Mouse (Mus musculus): ENCODE results near the gene Uprt.

The Uprt gene
- long read RNA-seq, experiment 1, partial matches to known transcripts: 0 of 3 reads
- long read RNA-seq, experiment 1, other reads (novel, unspliced or antisense): 2 of 3 reads
- long read RNA-seq, experiment 2: 0 reads

- intact Hi-C loops (cut with DNase I): loop anchor here (10.0 kb wide), 1 partner anchor 298 kb away; no protein-coding TSS in a partner anchor
Measured at GRCm38 (mm10) chrX:104482572-104483443, at the start of gene Uprt. Gene Uprt, plus strand, starts transcription at chrX:104482818.

- intact Hi-C loops (cut with DNase I): no loop called here
Measured at GRCm38 (mm10) chrX:104433456-104433855, 49.2 kb upstream of the Uprt start.

- intact Hi-C loops (cut with DNase I): no loop called here
Measured at GRCm38 (mm10) chrX:104452433-104452832, 30.2 kb upstream of the Uprt start.

GRCm38 (mm10) chrX:104461755-104462154 is 20.9 kb upstream of the Uprt start:
- intact Hi-C loops (cut with DNase I): no loop called here

GRCm38 (mm10) chrX:104464376-104464775 is 18.2 kb upstream of the Uprt start:
- intact Hi-C loops (cut with DNase I): no loop called here

GRCm38 (mm10) chrX:104478041-104478440 is 4.6 kb upstream of the Uprt start:
- intact Hi-C loops (cut with DNase I): no loop called here

- intact Hi-C loops (cut with DNase I): loop anchor here (10.0 kb wide), 1 partner anchor 299 kb away; no protein-coding TSS in a partner anchor
Measured at GRCm38 (mm10) chrX:104483444-104483808, 808 bp downstream of the Uprt start.

- intact Hi-C loops (cut with DNase I): loop anchor here (10.0 kb wide), 1 partner anchor 301 kb away; no protein-coding TSS in a partner anchor
Measured at GRCm38 (mm10) chrX:104485596-104485995, 3.0 kb downstream of the Uprt start.

- intact Hi-C loops (cut with DNase I): loop anchor here (10.0 kb wide), 1 partner anchor 303 kb away; no protein-coding TSS in a partner anchor
Measured at GRCm38 (mm10) chrX:104488036-104488435, 5.4 kb downstream of the Uprt start.

GRCm38 (mm10) chrX:104488870-104489467 is 6.4 kb downstream of the Uprt start:
- intact Hi-C loops (cut with DNase I): loop anchor here (10.0 kb wide), 1 partner anchor 304 kb away; no protein-coding TSS in a partner anchor

- intact Hi-C loops (cut with DNase I): loop anchor here (10.0 kb wide), 1 partner anchor 305 kb away; no protein-coding TSS in a partner anchor
Measured at GRCm38 (mm10) chrX:104489626-104490355, 7.2 kb downstream of the Uprt start.

GRCm38 (mm10) chrX:104501765-104502164 is 19.1 kb downstream of the Uprt start:
- intact Hi-C loops (cut with DNase I): no loop called here

GRCm38 (mm10) chrX:104542635-104543034 is 60.0 kb downstream of the Uprt start:
- intact Hi-C loops (cut with DNase I): no loop called here

- intact Hi-C loops (cut with DNase I): no loop called here
Measured at GRCm38 (mm10) chrX:104543919-104544595, 61.4 kb downstream of the Uprt start.

GRCm38 (mm10) chrX:104545283-104545682 is 62.7 kb downstream of the Uprt start:
- intact Hi-C loops (cut with DNase I): no loop called here

Measured in adrenal gland (tissue).